Mouse (Mus musculus) liver, embryonic 14.5 days (tissue): ENCODE measurements around the gene Zbed3.

Experiments used
- CTCF ChIP-seq: IDR thresholded peaks from 2 replicates; pipeline ENCODE4 v1.5.1; 2016; ENCODE audit warnings: antibody characterized with exemption, low read depth, control low read depth
- EP300 ChIP-seq: IDR thresholded peaks from 2 replicates; pipeline ENCODE4 v1.6.1; 2016; ENCODE audit warnings: antibody characterized with exemption, low read depth

DNA sequence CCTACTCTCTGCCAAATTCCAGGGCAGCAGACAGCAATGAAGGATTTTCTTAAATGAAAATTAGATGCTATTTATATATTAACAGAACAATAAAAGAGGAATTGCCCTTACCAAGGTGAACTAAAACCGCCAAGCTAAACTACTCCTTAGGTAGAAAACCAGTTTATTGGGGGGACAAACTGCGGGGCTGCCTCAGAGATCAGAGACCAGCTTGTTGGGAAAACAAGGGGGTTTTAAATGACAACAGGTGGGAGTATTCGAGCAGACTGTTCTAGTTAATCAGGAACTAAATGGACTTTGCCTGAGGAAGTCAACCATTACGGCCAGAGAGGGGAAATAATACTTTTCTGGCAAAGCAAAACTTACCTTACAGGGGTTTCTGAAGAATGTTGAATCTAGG, 3.0 kb upstream of the Zbed3 start:
- TF ChIP-seq CTCF (no peak), EP300 (no peak)
